Mouse (Mus musculus) lung, adult 2 months (tissue): ENCODE results near the gene Ptrh1. TPM values are rescaled to one million over a fixed set of nuclear protein-coding genes. Genes with fewer than 3 reads are reported as not detected.
A peak's percentile ranks its signal among the peaks of the same experiment; 100 is the strongest.

ENCODE experiments used
- DNase-seq: peaks from one replicate; pipeline ENCODE4 v3.0.0; 2022
- H3K4me1 ChIP-seq: fragments of 200-500 bp; 2 replicates; pipeline ENCODE4 v1.6.1; 2011; ENCODE audit warnings: low read length; ENCODE audit not compliant: control insufficient read depth, insufficient read depth
- H3K4me3 ChIP-seq: fragments of 200-500 bp; replicated peaks from 2 replicates; pipeline ENCODE3; 2011; ENCODE audit warnings: low read depth, mild to moderate bottlenecking, control low read depth, low read length; ENCODE audit errors: extremely low read depth
- CTCF ChIP-seq: fragments of 200-500 bp; IDR thresholded peaks from 2 replicates; pipeline ENCODE4 v1.5.1; 2011; ENCODE audit warnings: mild to moderate bottlenecking, low read length, control low read depth; ENCODE audit not compliant: insufficient read depth
- POLR2A ChIP-seq: fragments of 200-500 bp; IDR thresholded peaks from 2 replicates; pipeline ENCODE4 v1.6.1; 2011; ENCODE audit warnings: low read depth, mild to moderate bottlenecking, control low read depth, low read length, borderline replicate concordance; ENCODE audit errors: extremely low read depth
- WGBS: fragments of 180-500 bp; shearing (Covaris S2); methylation state at CpG from one replicate; pipeline ENCODE4 v1.1.7; 2018; 5-methylcytosine and 5-hydroxymethylcytosine counted together
- polyA plus RNA-seq: library from polyadenylated mRNA; depleted of rRNA; stranded (reverse); fragments of >200 nt; gene quantifications from 2 replicates; pipeline ENCODE4 v1.2.3, GENCODE M21; 2012

Ptrh1 gene
- polyA plus RNA-seq, 1 experiment: 10.7 TPM

DNA sequence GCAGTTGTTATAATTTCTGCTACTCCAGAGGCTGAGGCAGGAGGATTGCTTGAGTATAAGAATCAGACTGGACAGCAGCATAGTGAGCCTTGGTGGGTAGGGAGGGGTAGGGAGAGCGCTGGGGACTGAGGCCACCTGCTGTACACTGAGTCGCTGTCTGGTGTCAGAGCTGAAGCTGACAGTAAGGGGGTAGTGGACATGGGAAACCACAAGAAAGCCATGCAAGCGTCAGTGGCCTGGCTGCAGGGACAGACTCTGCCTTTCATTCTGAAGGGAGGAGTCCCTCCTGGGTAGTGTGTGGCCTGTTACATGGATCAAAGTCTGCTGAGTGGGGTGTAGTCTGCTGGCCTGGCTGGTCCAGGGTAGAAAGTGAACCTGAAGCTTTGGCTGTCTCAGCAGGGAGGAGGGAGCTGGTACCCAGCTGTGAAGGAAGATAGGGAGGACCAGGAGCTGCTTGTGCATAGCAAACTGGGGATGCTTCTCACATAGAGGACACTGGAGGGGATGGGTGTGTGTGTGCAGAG lies 39.2 kb upstream of the Ptrh1 start:
- Histone ChIP-seq H3K4me1 (peaks cover 32% of the 10 kb centered on the region), H3K4me3 (no peak overlapping the region)
- WGBS: 40% methylated on average over 3 of the region's 3 CpGs
- no peak for DNase-seq
- TF ChIP-seq POLR2A: 0 out of 2 replicates have a peak, but pooled peaks have one; percentile 5
- no peak for TF ChIP-seq CTCF

DNA sequence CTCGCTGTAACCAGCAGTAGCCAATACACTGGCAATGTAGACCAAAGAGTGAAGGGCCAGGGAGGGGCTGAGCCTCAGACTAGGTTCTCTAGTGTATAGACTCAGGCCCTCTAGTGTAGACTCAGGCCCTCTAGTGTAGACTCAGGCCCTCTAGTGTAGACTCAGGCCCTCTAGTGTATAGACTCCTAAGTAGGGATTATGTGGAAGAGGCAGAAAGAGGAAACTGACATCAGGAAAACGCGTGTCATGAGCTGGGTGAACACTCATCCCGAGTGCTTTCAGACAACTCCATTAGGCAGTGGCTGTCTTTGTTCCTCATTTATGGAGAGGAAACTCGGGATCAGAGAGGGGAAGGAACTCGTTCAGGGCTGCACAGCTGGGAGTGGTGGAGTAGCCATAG lies 38.6 kb upstream of the Ptrh1 start:
- DNase-seq: no peak
- no peak overlapping the region for H3K4me3 ChIP-seq
- no peak for TF ChIP-seq POLR2A
- WGBS: 38% methylated on average over 6 of the region's 6 CpGs
- peaks cover 36% of the 10 kb centered on the region for H3K4me1 ChIP-seq

GRCm38 (mm10) chr2:32739311-32739710 lies 36.3 kb upstream of the Ptrh1 start:
- DNase-seq: no peak
- no peak overlapping the region for H3K4me3 ChIP-seq
- WGBS: 37% methylated on average over 4 of the region's 4 CpGs
- TF ChIP-seq CTCF: no peak
- no peak for TF ChIP-seq POLR2A
- peaks cover 28% of the 10 kb centered on the region for H3K4me1 ChIP-seq

GRCm38 (mm10) chr2:32740916-32741272 lies 34.7 kb upstream of the Ptrh1 start, which contains the start of gene 6330409D20Rik:
Gene 6330409D20Rik, minus strand, starts transcription at chr2:32741016.
- 23% methylated on average over 11 of the region's 11 CpGs for WGBS
- peaks cover 20% of the 10 kb centered on the region for H3K4me1 ChIP-seq
- no peak for DNase-seq
- H3K4me3 ChIP-seq: peak within 1 kb of the TSS; percentile 30
- no peak for TF ChIP-seq CTCF
- TF ChIP-seq POLR2A: no peak

GRCm38 (mm10) chr2:32741273-32742172 lies 34.1 kb upstream of the Ptrh1 start:
- no peak for DNase-seq
- no peak for TF ChIP-seq CTCF
- no peak for TF ChIP-seq POLR2A
- Histone ChIP-seq H3K4me1 (peaks cover 16% of the 10 kb centered on the region), H3K4me3 (peak overlapping the region; percentile 30)
- 25% methylated on average over 53 of the region's 58 CpGs for WGBS

DNA sequence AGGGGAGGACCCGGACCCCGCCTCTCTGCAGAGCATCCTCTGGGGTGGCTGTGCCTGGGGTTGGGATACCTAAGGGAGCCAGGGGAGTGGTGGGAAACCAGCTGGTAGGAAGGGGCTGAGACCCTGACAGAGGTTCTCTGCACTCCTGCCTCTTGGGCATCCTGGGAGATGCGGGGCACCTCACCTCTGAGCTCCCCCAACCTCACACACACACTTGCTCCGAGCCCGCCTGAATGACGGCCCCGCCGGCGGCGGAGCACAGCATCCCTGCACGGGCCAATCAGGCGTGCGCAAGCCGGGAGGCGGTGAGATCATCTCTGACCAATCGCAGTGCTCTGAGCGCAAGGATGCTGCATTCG lies 33.4 kb upstream of the Ptrh1 start:
- Histone ChIP-seq H3K4me1 (peaks cover 14% of the 10 kb centered on the region), H3K4me3 (no peak overlapping the region)
- WGBS: 48% methylated on average over 18 of the region's 18 CpGs
- TF ChIP-seq POLR2A (no peak), CTCF (no peak)
- no peak for DNase-seq

DNA sequence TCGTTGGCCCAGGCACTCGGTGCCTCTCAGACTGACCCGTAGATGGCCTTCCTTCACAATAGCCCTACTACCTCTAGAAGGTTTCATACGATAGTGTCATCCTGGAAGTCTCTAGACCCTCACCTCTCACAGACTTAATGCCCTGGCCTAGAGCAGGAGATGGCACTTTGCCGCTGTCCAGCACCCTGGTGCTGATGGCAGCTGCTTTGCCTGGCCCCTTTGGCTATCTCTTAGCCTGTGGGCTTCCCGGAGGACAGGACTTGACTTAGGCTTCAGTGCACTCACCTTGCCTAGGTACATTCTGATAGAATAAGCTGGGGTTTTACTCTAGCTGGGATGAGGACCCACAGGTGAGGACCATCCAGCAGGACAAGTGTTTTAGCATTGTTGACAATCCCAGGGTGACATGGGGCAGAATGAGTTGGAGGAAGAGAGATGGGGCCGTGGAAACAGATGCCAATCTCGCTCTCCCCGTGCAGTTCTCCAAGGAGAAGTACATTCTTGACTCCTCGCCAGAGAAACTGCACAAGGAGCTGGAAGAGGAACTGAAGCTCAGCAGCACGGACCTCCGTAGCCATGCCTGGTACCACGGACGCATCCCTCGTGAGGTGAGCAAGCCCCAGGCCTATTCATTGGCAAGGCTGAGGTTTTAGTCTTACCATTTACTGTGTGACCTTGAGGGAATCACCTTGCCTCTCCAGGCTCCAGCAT lies 31.2 kb upstream of the Ptrh1 start:
- H3K4me3 ChIP-seq: no peak overlapping the region
- WGBS: 53% methylated on average over 15 of the region's 15 CpGs
- DNase-seq: no peak
- TF ChIP-seq CTCF: no peak
- TF ChIP-seq POLR2A: no peak
- peaks cover 11% of the 10 kb centered on the region for H3K4me1 ChIP-seq

- no peak for TF ChIP-seq POLR2A
- no peak for TF ChIP-seq CTCF
These were observed 26.5 kb upstream of the Ptrh1 start for GRCm38 (mm10) chr2:32749082-32749481.

GRCm38 (mm10) chr2:32750199-32750598 lies 25.4 kb upstream of the Ptrh1 start:
- DNase-seq: no peak
- WGBS: 74% methylated on average over 7 of the region's 7 CpGs
- H3K4me1 ChIP-seq: no peaks in the 10 kb centered on the region

More at GRCm38 (mm10) chr2:32749082-32749481, 26.5 kb upstream of the Ptrh1 start:
- Histone ChIP-seq H3K4me1 (0 out of 2 replicates have a peak, but pooled peaks cover 2% of the 10 kb centered on the region), H3K4me3 (no peak overlapping the region)
- 85% methylated on average over 16 of the region's 16 CpGs for WGBS
- DNase-seq: no peak

More at GRCm38 (mm10) chr2:32750199-32750598, 25.4 kb upstream of the Ptrh1 start:
- H3K4me3 ChIP-seq: no peak overlapping the region
- no peak for TF ChIP-seq POLR2A
- no peak for TF ChIP-seq CTCF
